Mouse (Mus musculus) heart, adult 18-20 months (tissue): ENCODE measurements around the gene Sppl2c. TPM values are rescaled to one million over a fixed set of nuclear protein-coding genes. Genes with fewer than 3 reads are reported as not detected.
"Not testable (repeated sequence)": the region's sequence is repeated elsewhere in the genome, so short reads cannot be mapped to it uniquely, and the experiment has no call there.

Experiments used
- DNase-seq, 2 experiments: peaks; one replicate each; pipeline ENCODE4 v3.0.0; 2021 to 2022; ENCODE audit warnings: mixed read lengths in 1 of 2
- total RNA-seq, 2 experiments: library from RNA; stranded (reverse); gene quantifications; 2 replicates each; pipeline ENCODE4 v1.2.3; 2021

Sppl2c gene
- total RNA-seq, 2 experiments from 2014 or later: not detected

DNA sequence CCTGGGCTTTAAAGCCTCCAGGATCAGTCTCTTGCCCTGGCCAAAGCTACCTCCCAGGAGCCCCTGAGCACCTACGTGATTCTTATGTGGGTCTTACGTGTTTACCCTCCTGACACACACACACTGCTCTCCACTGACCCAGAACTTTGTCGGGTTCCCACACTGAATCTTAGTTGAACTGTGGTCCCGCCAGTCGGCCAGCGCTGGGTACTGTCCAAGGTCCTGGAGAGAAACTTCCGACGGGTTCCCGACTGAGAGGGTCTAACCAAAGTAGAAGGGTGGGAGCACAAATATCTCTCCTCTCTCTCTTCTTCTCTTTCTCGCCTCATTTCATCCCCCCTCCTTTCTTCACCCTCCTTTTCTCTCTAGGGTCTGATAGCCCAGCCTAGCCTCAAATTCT is 11.7 kb downstream of the Sppl2c start:
- DNase-seq: peak in 1 of 2 experiments; percentile 29

GRCm38 (mm10) chr11:104203271-104203670 is 17.1 kb downstream of the Sppl2c start:
- no peak for DNase-seq

- no peak for DNase-seq
These were observed 20.4 kb downstream of the Sppl2c start for GRCm38 (mm10) chr11:104206573-104206972.

DNA sequence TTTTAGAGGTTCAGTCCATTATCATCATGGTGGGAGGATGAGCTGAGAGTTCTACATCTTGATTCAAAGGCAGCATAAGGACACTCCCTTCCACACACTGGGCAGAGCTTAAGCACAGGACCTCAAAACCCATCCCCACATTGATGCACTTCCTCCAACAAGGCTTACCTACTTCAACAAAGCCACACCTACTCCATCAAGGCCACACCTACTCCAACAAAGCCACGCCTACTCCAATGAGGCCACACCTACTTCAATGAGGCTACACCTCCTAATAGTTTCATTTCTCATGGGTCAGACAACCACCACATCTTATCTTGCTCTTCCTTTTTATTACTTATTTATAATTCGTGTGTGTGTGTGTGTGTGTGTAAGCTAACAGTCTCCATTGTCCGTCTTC is 22.9 kb downstream of the Sppl2c start:
- DNase-seq: no peak

GRCm38 (mm10) chr11:104211251-104211650 is 25.1 kb downstream of the Sppl2c start:
- no peak for DNase-seq

GRCm38 (mm10) chr11:104214128-104214527 is 28.0 kb downstream of the Sppl2c start:
- not testable (repeated sequence) for DNase-seq

GRCm38 (mm10) chr11:104218075-104218474 is 31.9 kb downstream of the Sppl2c start:
- peak; percentile 22 to 27 for DNase-seq

DNA sequence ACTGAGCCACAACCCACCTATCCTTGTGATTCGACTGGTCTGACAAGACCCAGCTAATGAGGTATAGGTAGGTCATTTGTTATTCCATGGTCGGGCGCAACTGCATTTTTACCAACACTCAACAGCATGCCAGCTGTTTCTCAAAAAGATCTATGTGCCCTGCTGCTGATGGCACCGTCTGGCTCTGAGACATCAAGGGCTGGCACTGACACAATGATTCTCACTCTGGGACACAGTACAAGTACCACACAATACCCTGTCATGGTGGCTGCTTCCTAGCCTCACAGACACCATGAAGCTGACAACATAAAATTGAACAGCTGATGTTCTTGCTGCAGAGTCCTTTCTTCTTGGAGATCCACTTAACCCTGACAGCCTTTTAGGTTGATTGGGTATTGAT is 34.2 kb downstream of the Sppl2c start:
- no peak for DNase-seq

GRCm38 (mm10) chr11:104221751-104222150 is 35.6 kb downstream of the Sppl2c start:
- no peak for DNase-seq

- no peak for DNase-seq
These were observed 37.2 kb downstream of the Sppl2c start for GRCm38 (mm10) chr11:104223301-104223700.

DNA sequence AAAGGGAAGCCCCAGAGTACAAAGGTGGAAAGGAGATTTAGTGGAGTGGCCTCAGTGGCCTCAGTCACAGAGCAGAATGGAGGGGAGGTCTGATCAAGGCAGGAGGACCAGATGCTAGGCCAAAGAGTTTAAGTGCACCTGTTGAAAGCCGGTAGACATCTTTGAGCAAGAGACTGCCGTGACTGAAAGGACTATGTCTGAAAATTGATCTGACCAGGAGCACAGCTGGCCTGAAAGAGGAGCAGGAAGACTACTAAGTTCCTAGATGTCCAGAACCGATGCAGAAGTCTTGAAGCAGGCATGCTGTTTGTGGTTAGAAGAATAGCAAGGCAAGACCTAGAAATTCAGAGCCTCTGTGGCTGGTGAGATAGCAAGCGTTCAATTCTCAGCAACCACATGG is 43.3 kb downstream of the Sppl2c start:
- no peak for DNase-seq

GRCm38 (mm10) chr11:104230066-104230778 is 44.1 kb downstream of the Sppl2c start:
- peak in 1 of 2 experiments; percentile 37 for DNase-seq

DNA sequence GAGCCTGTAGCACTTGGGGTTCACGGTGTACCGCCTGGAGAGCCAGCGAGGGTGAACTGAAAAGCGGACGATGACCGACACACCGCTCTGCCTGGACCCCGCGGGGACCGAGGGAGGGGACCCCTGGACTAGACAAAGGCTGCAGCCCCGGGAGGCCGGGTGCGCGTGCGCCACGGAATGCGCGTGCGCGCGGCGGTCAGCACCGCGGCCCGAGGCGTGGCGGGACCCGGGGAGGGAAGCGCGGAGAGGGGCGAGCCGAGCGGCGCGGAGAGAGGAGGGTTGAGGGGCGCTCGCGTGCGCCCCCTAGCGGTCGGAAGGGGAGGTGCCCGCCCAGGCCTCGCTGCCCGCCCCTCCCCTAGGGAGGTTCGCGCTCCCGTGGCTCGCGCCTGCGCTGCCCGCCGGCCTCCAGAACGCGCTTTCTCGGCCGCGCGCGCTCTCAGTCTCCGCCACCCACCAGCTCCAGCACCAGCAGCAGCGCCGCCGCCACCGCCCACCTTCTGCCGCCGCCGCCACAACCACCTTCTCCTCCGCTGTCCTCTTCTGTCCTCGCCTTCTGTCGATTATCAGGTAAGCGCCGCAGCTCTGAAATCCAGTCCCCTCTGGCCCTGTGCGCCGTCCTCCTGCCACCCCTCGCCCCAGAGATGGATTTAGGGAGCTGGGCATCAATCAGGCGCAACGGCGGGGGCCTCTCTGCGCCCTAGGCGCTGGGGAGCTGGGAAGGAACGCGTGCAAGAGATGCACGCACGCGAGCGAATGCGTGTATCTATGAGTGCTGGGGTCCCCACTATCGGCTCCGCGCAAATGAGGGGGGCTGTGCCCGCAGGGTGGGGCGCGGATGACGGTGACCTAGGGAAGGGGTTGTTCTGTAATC is 45.1 kb downstream of the Sppl2c start, which contains the start of gene Mapt:
TSS of gene Mapt (plus strand) at position 350 of the 871 bp plus-strand sequence.
- DNase-seq: peak; percentile 89 to 93

- peak; percentile 45 to 62 for DNase-seq
These were observed 46.3 kb downstream of the Sppl2c start for GRCm38 (mm10) chr11:104232141-104233061.

GRCm38 (mm10) chr11:104233101-104233500 is 47.0 kb downstream of the Sppl2c start:
- DNase-seq: no peak

DNA sequence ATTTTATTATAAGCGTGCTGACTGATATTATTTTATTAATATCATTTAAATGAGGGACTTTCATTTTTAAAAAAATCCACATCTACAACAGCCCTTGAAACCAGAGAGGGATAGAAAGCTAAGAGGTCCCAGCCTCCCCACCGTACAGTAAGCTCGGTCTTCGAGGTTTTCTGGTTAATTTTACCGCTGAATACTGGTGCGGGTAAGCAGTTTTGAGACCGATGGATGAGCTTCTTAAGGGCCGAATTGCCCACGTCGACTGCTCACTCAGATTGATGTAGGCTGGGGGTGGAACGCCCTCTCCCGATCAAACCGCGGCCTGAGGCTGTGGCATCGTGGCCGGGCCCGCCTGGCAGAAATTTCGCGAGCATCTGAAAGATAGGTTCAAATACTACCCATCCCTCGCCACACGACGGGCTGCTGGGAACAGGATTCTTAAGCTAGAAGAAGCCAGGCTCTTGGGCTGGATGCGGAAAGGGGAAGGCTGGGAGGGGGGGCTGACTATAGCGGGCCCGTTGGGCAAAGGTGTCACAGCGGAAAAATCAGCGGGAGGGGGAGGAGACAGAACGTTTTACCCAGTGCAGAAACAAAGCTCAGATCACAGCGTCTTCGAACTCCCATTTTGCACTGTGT is 47.6 kb downstream of the Sppl2c start:
- peak; percentile 37 to 65 for DNase-seq

- no peak for DNase-seq
These were observed 48.6 kb downstream of the Sppl2c start for GRCm38 (mm10) chr11:104234680-104235079.

DNA sequence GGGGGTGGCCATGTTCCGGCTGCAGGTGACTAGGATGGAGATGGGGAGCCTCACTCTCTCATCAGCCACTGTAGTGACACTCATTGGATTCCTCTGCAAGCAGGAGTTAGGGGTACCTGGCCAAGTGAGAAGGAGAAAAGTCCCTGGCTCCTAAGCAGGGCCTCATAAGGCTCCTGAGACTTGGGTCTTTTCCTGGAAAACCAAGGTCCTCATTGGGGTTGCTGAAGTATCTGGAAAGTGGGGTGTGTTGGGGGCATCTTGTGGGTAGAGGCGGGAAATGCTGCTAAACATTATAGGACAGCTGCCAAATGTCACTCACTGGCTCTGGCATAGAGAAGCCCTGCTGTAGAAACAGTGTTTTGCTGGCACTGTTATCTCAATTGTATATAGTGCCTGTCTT is 49.8 kb downstream of the Sppl2c start:
- DNase-seq: no peak

- DNase-seq: peak; percentile 81 to 83
These were observed 51.1 kb downstream of the Sppl2c start for GRCm38 (mm10) chr11:104237226-104237625.

DNA sequence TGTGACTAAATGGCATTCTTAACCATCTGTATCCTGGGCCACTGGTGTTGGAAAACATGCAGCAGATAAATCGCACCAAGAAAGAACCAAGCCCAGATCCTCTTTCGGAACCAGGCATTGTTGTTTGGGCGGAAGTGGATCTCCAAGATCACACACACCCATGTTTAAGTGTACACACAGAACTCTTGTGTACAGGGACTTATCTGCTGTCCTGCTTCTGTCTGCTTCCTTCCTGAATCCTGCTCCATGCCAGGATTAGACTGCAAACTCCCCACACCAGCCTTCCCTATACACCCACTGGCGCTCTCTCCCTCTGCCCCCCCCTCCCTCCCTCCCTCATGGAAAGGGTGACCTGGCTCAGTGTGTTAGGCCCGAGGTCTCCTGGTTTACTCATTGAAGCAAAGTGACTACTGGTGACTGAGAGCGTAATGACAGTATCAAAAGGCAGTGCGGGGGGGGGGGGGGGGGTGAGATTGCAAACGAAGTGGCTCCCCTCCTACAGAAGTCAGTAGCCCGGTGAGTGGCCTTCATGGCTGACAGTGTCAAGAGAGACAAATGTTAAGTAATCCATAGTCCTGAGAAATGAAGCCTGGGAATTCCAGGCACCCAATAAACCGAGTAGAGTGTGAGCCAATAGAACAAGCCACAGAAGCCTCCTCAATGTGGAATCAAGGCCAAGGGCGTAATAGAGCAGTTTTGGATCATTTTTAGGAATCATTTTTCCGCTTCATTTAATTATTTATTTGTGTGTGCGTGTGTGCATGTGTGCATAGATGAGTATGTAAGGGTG is 52.0 kb downstream of the Sppl2c start:
- peak in 1 of 2 experiments; percentile 47 for DNase-seq
